Mouse (Mus musculus) intestine, postnatal 0 days (tissue): ENCODE results near the gene 4931406C07Rik. TPM values are rescaled to one million over a fixed set of nuclear protein-coding genes. Genes with fewer than 3 reads are reported as not detected.
"Not testable (repeated sequence)": the region's sequence is repeated elsewhere in the genome, so short reads cannot be mapped to it uniquely, and the experiment has no call there.

ENCODE experiments used
- ATAC-seq: fragments of 200-750 bp; cut with Nextera tagmentation; 2 replicates; pipeline ENCODE4 v1.8.0; 2017; ENCODE audit warnings: mild to moderate bottlenecking, moderate TSS enrichment, moderate library complexity
- H3K27ac ChIP-seq: fragments of 300-500 bp; sonication (generic); 2 replicates; pipeline ENCODE4 v1.5.1; 2014; ENCODE audit warnings: mild to moderate bottlenecking, low read depth, low read length, moderate library complexity
- H3K27me3 ChIP-seq: fragments of 300-500 bp; sonication (generic); replicated peaks from 2 replicates; pipeline ENCODE4 v1.6.1; 2014; ENCODE audit warnings: low read length, mixed read lengths; ENCODE audit not compliant: control insufficient read depth, insufficient read depth
- H3K36me3 ChIP-seq: fragments of 300-500 bp; sonication (generic); 2 replicates; pipeline ENCODE4 v1.6.1; 2014; ENCODE audit warnings: mild to moderate bottlenecking, moderate library complexity; ENCODE audit not compliant: control insufficient read depth, insufficient read depth
- H3K4me1 ChIP-seq: fragments of 300-500 bp; sonication (generic); replicated peaks from 2 replicates; pipeline ENCODE4 v1.6.1; 2014; ENCODE audit warnings: antibody characterized with exemption, low read length, mixed read lengths; ENCODE audit not compliant: control insufficient read depth, insufficient read depth
- H3K4me2 ChIP-seq: fragments of 300-500 bp; sonication (generic); replicated peaks from 2 replicates; pipeline ENCODE4 v1.6.1; 2014; ENCODE audit warnings: low read depth, mild to moderate bottlenecking, moderate library complexity
- H3K4me3 ChIP-seq: fragments of 300-500 bp; sonication (generic); 2 replicates; pipeline ENCODE4 v1.5.1; 2014; ENCODE audit warnings: low read depth, low read length
- H3K9ac ChIP-seq: fragments of 300-500 bp; sonication (generic); 2 replicates; pipeline ENCODE4 v1.6.1; 2014; ENCODE audit warnings: mild to moderate bottlenecking, low read depth, low read length
- H3K9me3 ChIP-seq: fragments of 300-500 bp; sonication (generic); 2 replicates; pipeline ENCODE4 v1.6.1; 2016; ENCODE audit warnings: mixed run types; ENCODE audit not compliant: control insufficient read depth
- CTCF ChIP-seq: sonication (generic); IDR thresholded peaks from 2 replicates; pipeline ENCODE4 v1.5.1; 2016; ENCODE audit warnings: low read depth, mild to moderate bottlenecking, control low read depth, antibody characterized with exemption, moderate library complexity
- WGBS: fragments of 180-500 bp; shearing (Covaris S2); extraction: QIAGEN DNeasy Blood & Tissue Kit; methylation state at CpG from one replicate; pipeline ENCODE4 v1.1.7; 2014; 5-methylcytosine and 5-hydroxymethylcytosine counted together
- polyA plus RNA-seq: library from polyadenylated mRNA; unstranded; fragments of >200 nt; fragmentation: Nextera tagmentation; extraction: Ambion mirVana; gene quantifications from 2 replicates; pipeline ENCODE4 v1.2.1, GENCODE M21; 2015

4931406C07Rik gene
- polyA plus RNA-seq, 1 experiment from 2014 or later, result 15.4 TPM

- Histone ChIP-seq H3K4me1 (no peaks in the 10 kb centered on the region), H3K4me3 (peak overlapping the region; percentile 73), H3K9ac (peak overlapping the region; percentile 80), H3K36me3 (peaks cover 23% of the 10 kb centered on the region), H3K4me2 (peak overlapping the region; percentile 82), H3K27ac (no peak overlapping the region), H3K27me3 (no peaks in the 10 kb centered on the region), H3K9me3 (no peaks in the 10 kb centered on the region)
- TF ChIP-seq CTCF, result no peak
- no peak for ATAC-seq
- WGBS, result 4% methylated on average over 6 of the region's 6 CpGs
These were observed 1.0 kb upstream of the 4931406C07Rik start for GRCm38 (mm10) chr9:15307257-15307656.

GRCm38 (mm10) chr9:15305503-15306397 lies 498 bp downstream of the 4931406C07Rik start, which contains the start of gene Taf1d:
TSS of gene Taf1d (plus strand) at chr9:15306214.
- Histone ChIP-seq H3K36me3 (peaks cover 17% of the 10 kb centered on the region), H3K4me2 (peak within 1 kb of the TSS; percentile 82), H3K9me3 (no peaks in the 10 kb centered on the region), H3K4me3 (peak within 1 kb of the TSS; percentile 73), H3K27me3 (no peaks in the 10 kb centered on the region), H3K9ac (peak within 1 kb of the TSS; percentile 80), H3K4me1 (no peaks in the 10 kb centered on the region), H3K27ac (peak within 1 kb of the TSS; percentile 81)
- 10% methylated on average over 45 of the region's 45 CpGs for WGBS
- peak; percentile 24; the same call in 1 of the 2 replicates for TF ChIP-seq CTCF
- peak; percentile 93 for ATAC-seq

DNA sequence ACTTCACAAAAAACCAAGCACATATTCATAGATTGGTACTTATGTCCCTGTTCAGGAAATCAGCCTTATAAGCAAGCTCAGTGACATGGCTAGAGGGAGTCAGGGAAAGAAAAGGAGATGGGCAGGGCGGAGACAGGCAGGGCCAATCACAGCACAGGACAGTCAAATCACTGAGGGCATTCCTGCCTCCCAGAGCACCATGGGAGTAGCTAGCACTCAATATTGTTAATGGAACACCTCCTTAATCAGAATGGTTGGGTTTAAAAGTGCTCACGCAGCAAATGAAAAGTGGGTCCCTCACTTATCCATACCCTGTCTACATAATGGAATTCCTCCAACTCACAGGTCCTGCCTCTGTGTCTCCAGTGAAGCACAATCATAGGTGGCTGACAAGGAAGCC lies 3.4 kb downstream of the 4931406C07Rik start:
- WGBS, result 83% methylated on average over 2 of the region's 2 CpGs

DNA sequence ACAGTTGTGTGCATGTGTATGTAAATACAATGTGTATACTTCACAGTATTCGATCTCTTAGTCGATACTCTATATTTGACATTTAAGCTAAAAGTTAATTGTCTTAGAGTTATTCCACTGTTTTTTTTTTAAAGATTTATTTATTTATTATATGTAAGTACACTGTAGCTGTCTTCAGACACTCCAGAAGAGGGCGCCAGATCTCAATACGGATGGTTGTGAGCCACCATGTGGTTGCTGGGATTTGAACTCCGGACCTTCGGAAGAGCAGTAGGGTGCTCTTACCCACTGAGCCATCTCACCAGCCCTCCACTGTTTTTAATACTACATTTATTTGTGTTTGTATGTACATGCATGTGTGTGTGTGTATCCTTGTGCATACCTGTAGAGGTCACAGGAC lies 4.2 kb downstream of the 4931406C07Rik start:
- TF ChIP-seq CTCF, result peak; percentile 47
- H3K27me3 ChIP-seq, H3K9me3 ChIP-seq, H3K9ac ChIP-seq, H3K4me1 ChIP-seq, H3K4me3 ChIP-seq, H3K36me3 ChIP-seq, ATAC-seq: not testable (repeated sequence)
- Histone ChIP-seq H3K4me2 (peak overlapping the region; percentile 50), H3K27ac (peak overlapping the region; percentile 77; the same call in 1 of the 2 replicates)
- 71% methylated on average over 6 of the region's 6 CpGs for WGBS

More for the DNA sequence above, 3.4 kb downstream of the 4931406C07Rik start:
- no peak overlapping the region for H3K4me2 ChIP-seq
- no peaks in the 10 kb centered on the region for H3K4me1 ChIP-seq
- H3K27ac ChIP-seq, result no peak overlapping the region
- no peaks in the 10 kb centered on the region for H3K27me3 ChIP-seq
- TF ChIP-seq CTCF, result no peak
- no peaks in the 10 kb centered on the region for H3K9me3 ChIP-seq
- H3K9ac ChIP-seq, result no peak overlapping the region
- no peak overlapping the region for H3K4me3 ChIP-seq
- ATAC-seq, result no peak
- no peaks in the 10 kb centered on the region for H3K36me3 ChIP-seq

DNA sequence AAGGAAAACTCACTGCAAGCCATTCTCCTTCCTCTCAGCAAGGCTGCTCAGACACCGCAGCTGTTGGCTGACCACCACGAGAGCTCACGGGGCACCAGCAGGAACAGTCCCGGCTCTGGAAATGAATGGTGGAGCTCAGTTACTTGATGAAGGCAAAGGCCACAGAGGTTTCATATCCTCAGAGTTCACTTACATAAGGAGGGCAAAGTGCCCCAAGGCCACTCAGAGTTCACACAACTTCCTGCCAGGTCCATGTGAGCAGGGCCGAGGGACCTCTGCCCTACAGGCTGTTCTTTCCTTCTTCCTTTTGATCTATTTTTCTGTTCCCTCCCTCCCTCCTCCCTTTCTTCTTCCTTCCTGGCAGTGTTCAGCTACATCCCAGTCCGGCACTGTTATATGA lies 4.8 kb downstream of the 4931406C07Rik start:
- peak overlapping the region; percentile 77 for H3K27ac ChIP-seq
- H3K9me3 ChIP-seq, result no peaks in the 10 kb centered on the region
- H3K4me1 ChIP-seq, result no peaks in the 10 kb centered on the region
- H3K9ac ChIP-seq, result no peak overlapping the region
- TF ChIP-seq CTCF, result no peak
- 7% methylated on average over 6 of the region's 6 CpGs for WGBS
- peak; percentile 85 for ATAC-seq
- no peaks in the 10 kb centered on the region for H3K27me3 ChIP-seq
- 0 out of 2 replicates have a peak overlapping the region, but pooled peaks have one; percentile 6 for H3K4me3 ChIP-seq
- H3K4me2 ChIP-seq, result peak overlapping the region; percentile 50
- H3K36me3 ChIP-seq, result 0 out of 2 replicates have a peak, but pooled peaks cover 5% of the 10 kb centered on the region

DNA sequence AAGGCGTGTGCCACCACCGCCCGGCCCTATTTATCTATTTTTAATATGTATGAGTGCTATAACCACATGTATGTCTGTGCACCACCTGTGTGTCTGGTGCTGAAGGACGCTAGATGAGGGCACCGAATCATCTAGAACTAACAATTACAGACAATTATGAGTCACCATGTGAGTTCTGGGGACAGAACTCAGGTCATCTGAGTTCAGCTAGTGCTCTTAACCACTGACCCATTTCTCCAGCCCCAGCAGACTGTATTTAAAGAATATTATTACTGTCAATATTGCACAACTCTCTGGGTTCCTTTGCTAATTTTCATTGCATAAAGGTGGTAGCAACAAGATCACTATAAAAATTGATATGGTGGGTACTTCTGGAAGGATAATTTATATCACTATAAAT lies 6.2 kb downstream of the 4931406C07Rik start:
- Histone ChIP-seq H3K4me3 (no peak overlapping the region), H3K9ac (no peak overlapping the region), H3K36me3 (0 out of 2 replicates have a peak, but pooled peaks cover 9% of the 10 kb centered on the region), H3K27me3 (no peaks in the 10 kb centered on the region), H3K9me3 (no peaks in the 10 kb centered on the region), H3K4me2 (no peak overlapping the region), H3K27ac (no peak overlapping the region), H3K4me1 (no peaks in the 10 kb centered on the region)
- ATAC-seq, result no peak
- TF ChIP-seq CTCF, result no peak
- WGBS, result 70% methylated on average over 5 of the region's 5 CpGs
